Mouse (Mus musculus) cortical plate, adult 2 months (tissue): ENCODE data around the gene Prelid1.

Experiments
- CTCF ChIP-seq: fragments of 200-500 bp; IDR thresholded peaks from 2 replicates; pipeline ENCODE4 v1.5.1; 2011; ENCODE audit warnings: mild to moderate bottlenecking, control low read depth, low read length; ENCODE audit not compliant: insufficient read depth; ENCODE audit errors: extremely low read depth
- POLR2A ChIP-seq: fragments of 200-500 bp; IDR thresholded peaks from 2 replicates; pipeline ENCODE4 v1.6.1; 2011; ENCODE audit warnings: mild to moderate bottlenecking, low read length, control low read depth; ENCODE audit not compliant: insufficient read depth; ENCODE audit errors: extremely low read depth

DNA sequence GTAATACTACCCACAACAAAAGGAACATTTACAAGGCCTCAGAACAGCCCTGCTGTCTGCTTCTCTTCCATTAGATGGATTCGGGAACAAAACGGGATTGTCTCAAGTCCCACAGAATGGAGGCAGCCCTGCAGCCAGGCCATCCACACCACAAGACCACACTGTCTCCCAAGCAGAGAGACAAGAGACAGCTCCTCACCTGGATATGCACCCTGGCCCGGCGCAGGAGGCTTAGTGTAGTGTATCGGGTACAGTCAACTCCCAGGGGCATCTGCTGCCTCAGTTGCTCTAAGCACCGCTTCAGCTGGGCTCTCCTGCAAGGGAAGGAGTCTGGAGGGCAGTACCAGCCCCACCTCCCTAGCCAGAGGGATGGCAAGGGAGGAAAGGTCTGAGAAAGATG, 7.9 kb downstream of the Prelid1 start:
- no peak for TF ChIP-seq CTCF
- TF ChIP-seq POLR2A = no peak
